Mouse (Mus musculus) embryonic fibroblast, embryonic 13.5 days (primary cell): ENCODE results near the gene Klhl6.

Experiments
- CTCF ChIP-seq: IDR thresholded peaks from 2 replicates; pipeline ENCODE4 v1.5.1; 2011; ENCODE audit warnings: mild to moderate bottlenecking, control low read depth, low read length, moderate library complexity, borderline replicate concordance; ENCODE audit not compliant: insufficient read depth
- POLR2A ChIP-seq: IDR thresholded peaks from 2 replicates; pipeline ENCODE4 v1.6.1; 2011; ENCODE audit warnings: low read depth, mild to moderate bottlenecking, control low read depth, low read length, moderate library complexity

GRCm38 (mm10) chr16:19947336-19947735 is 35.5 kb downstream of the Klhl6 start:
- TF ChIP-seq CTCF (no peak), POLR2A (no peak)
